Mouse (Mus musculus) thymus, adult 2 months (tissue): ENCODE measurements at regions not wholly inside any gene's neighbourhood (a gene's known extent, or its start where the extent isn't known, plus 50 kb on each side); places are given as distances from the start of the nearest gene placed in this dataset.

Source experiments
- CTCF ChIP-seq: fragments of 200-500 bp; IDR thresholded peaks from 2 replicates; pipeline ENCODE4 v1.5.1; 2012; ENCODE audit warnings: mild to moderate bottlenecking, control low read depth, low read length, moderate library complexity, borderline replicate concordance; ENCODE audit not compliant: control insufficient read depth, poor library complexity, insufficient read depth; ENCODE audit errors: extremely low read depth
- POLR2A ChIP-seq: fragments of 200-500 bp; IDR thresholded peaks from 2 replicates; pipeline ENCODE4 v1.6.1; 2012; ENCODE audit warnings: mild to moderate bottlenecking, low read length, control low read depth, moderate library complexity; ENCODE audit not compliant: control insufficient read depth, poor library complexity, insufficient read depth; ENCODE audit errors: extremely low read depth

DNA sequence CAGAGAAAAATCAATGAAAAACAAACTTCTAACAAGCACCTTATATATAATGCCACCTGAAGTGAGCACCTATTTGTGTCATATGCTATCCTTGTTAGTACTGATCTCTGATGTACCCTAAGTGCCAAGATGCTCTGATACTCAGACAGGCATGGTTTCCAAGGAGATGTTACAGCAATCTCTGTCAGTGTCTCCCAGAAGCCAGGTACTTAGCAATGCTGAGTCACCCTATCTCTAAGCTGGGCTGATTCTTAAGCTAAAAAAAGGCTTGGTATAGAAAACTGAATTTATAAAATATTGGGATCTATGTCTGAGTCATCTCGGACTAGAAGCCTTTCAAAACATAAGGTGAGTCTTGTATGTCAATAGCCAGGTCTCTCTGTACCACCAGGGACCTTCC lies 157.0 kb upstream of the Arhgap20 start:
- TF ChIP-seq CTCF (no peak), POLR2A (no peak)
